Mouse (Mus musculus) right cerebral cortex, postnatal 4 days (tissue): ENCODE measurements around the gene Insrr.
A peak's percentile ranks its signal among the peaks of the same experiment; 100 is the strongest.
"Not testable (repeated sequence)": the region's sequence is repeated elsewhere in the genome, so short reads cannot be mapped to it uniquely, and the experiment has no call there.

Experiments
- DNase-seq: peaks from one replicate; pipeline ENCODE4 v3.0.0-alpha.2; 2022

The Insrr gene

GRCm38 (mm10) chr3:87783282-87784023, 13.3 kb upstream of the Insrr start:
- no peak for DNase-seq

- no peak for DNase-seq
Observed at GRCm38 (mm10) chr3:87785156-87785555, 11.6 kb upstream of the Insrr start.

- DNase-seq: no peak
Observed at GRCm38 (mm10) chr3:87785626-87786214, 11.0 kb upstream of the Insrr start.

- no peak for DNase-seq
Observed at GRCm38 (mm10) chr3:87789248-87789647, 7.5 kb upstream of the Insrr start.

GRCm38 (mm10) chr3:87789768-87790167, 7.0 kb upstream of the Insrr start:
- no peak for DNase-seq

GRCm38 (mm10) chr3:87794922-87795325, 1.8 kb upstream of the Insrr start, which contains the start of gene Ntrk1:
TSS of gene Ntrk1 (minus strand) at chr3:87795162.
- no peak for DNase-seq

- peak; percentile 68 for DNase-seq
Observed at GRCm38 (mm10) chr3:87795336-87796277, 1.1 kb upstream of the Insrr start.

- DNase-seq: no peak
Observed at GRCm38 (mm10) chr3:87801681-87802080, 4.9 kb downstream of the Insrr start.

GRCm38 (mm10) chr3:87804038-87804677, 7.4 kb downstream of the Insrr start:
- DNase-seq: no peak

GRCm38 (mm10) chr3:87809322-87809962, 12.7 kb downstream of the Insrr start:
- no peak for DNase-seq

- no peak for DNase-seq
Observed at GRCm38 (mm10) chr3:87811297-87811696, 14.5 kb downstream of the Insrr start.

GRCm38 (mm10) chr3:87812413-87812812, 15.7 kb downstream of the Insrr start:
- DNase-seq: no peak

- DNase-seq: no peak
Observed at GRCm38 (mm10) chr3:87812873-87813272, 16.1 kb downstream of the Insrr start.

- no peak for DNase-seq
Observed at GRCm38 (mm10) chr3:87816166-87816565, 19.4 kb downstream of the Insrr start.

- DNase-seq: peak; percentile 60
Observed at GRCm38 (mm10) chr3:87816646-87817093, 19.9 kb downstream of the Insrr start.

- no peak for DNase-seq
Observed at GRCm38 (mm10) chr3:87818226-87818625, 21.5 kb downstream of the Insrr start.

GRCm38 (mm10) chr3:87824206-87824605, 27.5 kb downstream of the Insrr start, which contains the start of gene Pear1:
TSS of gene Pear1 (minus strand) at chr3:87824306.
- not testable (repeated sequence) for DNase-seq

- no peak for DNase-seq
Observed at GRCm38 (mm10) chr3:87828435-87828834, 31.7 kb downstream of the Insrr start.

- DNase-seq: no peak
Observed at GRCm38 (mm10) chr3:87829025-87829424, 32.3 kb downstream of the Insrr start.

GRCm38 (mm10) chr3:87832109-87832859, 35.5 kb downstream of the Insrr start:
- DNase-seq: no peak

GRCm38 (mm10) chr3:87833482-87833881, 36.7 kb downstream of the Insrr start:
- no peak for DNase-seq
